Mouse (Mus musculus) frontal cortex, adult (tissue): ENCODE data around the gene Olfr424.

Source experiments
- ATAC-seq: cut with Nextera tagmentation; 2 replicates; pipeline ENCODE4 v1.9.2; 2017; ENCODE audit warnings: mild to moderate bottlenecking, moderate library complexity, mixed read lengths; ENCODE audit not compliant: low TSS enrichment

The Olfr424 gene

GRCm38 (mm10) chr1:174131217-174131616, at the start of gene Olfr424:
Gene Olfr424 (plus strand): TSS chr1:174131517.
- ATAC-seq = no peak

GRCm38 (mm10) chr1:174084031-174084430, 47.3 kb upstream of the Olfr424 start, which contains the start of gene Olfr429:
Gene Olfr429 (plus strand): TSS chr1:174084331.
- ATAC-seq = no peak

DNA sequence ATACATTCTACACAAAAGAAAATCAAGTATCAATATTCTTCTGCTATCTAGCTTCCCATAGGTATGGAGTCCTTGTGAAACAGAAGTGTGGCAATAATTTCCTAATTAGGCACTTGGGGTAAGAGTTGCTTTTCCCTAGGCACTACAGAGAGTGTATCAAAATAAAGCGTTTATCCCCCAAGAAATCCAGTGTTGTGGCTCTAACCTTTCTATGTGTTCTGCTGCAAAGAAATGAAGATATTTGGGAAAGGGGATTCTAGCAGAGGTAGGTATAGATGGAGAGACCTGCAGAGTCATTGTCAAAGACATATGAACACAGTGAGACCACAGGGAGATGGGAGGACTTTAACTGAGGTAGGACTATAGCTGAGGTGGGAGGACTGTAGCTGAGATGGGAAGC, 34.7 kb upstream of the Olfr424 start, which contains the start of gene Olfr427:
Gene Olfr427, plus strand, starts transcription at position 301 of the 400 bp plus-strand sequence.
- no peak for ATAC-seq

DNA sequence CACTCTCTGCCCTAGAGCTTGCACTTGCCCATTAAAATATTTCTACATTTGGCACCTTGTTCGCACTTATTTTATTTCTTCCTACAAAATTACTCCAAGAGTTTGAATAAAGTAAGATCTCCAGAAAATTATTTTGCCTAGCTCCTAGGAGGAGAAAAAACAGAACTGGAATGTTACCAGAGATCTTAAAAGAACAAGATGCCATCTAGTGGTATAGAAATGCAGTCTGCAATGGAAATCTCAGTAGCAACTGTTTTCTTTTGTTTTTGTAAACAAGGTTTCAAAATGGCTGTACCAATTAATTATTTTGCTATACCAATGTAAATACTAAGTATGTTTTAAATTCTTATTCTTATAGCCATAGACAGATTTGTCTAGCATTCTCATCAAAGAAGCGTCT, 27.6 kb upstream of the Olfr424 start:
- ATAC-seq = peak; percentile 47; the same call in 1 of the 2 replicates

- ATAC-seq = no peak
These were observed 10.3 kb upstream of the Olfr424 start, which contains the start of gene Olfr231 for GRCm38 (mm10) chr1:174121062-174121461. Gene Olfr231 (minus strand): TSS chr1:174121162.

- ATAC-seq = no peak
These were observed 682 bp downstream of the Olfr424 start for GRCm38 (mm10) chr1:174131999-174132398.

DNA sequence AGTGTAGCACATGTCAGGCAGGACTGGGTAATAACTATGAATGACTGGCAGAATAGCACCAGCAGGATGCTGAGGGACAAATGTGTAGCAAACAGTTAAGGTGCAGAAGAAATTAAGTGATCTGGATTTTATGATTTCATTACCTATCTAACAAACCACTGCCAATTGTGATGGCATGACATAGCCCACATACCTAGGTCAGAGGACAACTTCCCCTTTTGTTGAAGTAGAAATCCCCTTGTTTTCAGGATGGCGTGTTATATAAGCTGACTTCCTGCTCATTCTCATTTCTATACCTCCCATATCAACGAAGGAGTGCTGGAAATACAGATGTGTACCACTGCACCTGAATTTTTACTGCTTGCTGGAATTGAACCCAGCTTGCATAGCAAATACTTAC, 10.1 kb downstream of the Olfr424 start:
- ATAC-seq = no peak

- ATAC-seq = no peak
These were observed 15.4 kb downstream of the Olfr424 start for GRCm38 (mm10) chr1:174146696-174147095.

DNA sequence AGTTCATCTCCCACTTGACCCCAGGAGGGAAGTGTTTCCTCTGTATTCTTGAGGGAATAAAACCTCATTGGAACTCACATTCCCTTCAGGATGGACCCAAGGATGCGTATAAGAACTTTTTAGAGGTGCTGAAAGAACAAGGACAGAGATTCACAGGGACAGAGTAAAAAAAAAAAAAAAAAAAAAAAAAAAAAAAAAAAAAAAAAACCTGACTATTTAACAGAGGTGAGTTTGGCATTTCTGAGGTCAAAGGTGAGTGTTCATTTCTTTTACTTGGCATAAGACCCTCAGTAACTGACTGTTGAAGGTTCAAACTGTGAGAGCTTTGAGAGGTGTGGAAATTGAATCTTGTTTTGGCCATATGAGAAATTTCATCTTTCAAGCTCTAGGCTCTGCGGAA, 18.0 kb downstream of the Olfr424 start:
- no peak for ATAC-seq

- ATAC-seq = no peak
These were observed 24.0 kb downstream of the Olfr424 start, which contains the start of gene Olfr420 for GRCm38 (mm10) chr1:174155333-174155732. Gene Olfr420 (plus strand): TSS chr1:174155633.

GRCm38 (mm10) chr1:174157622-174158021, 26.3 kb downstream of the Olfr424 start:
- ATAC-seq = no peak

DNA sequence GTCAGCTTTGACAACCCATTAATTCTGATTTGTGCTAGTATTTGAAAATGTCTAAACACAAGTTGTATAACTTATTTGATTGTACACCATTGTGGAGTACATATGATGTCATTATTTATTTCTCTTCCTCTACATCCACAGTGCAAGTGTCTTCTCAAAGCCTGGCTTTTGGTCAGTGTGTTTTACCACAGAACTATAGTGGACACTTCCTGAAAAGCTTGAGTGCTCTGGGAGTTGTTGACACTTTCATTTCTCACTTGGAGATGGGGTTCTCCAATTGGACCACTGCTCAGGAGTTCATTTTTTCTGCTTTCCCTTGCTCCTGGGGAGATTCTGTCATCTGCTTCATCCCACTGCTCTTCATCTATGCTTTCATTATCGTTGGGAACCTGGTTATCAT, 27.2 kb downstream of the Olfr424 start:
- no peak for ATAC-seq

GRCm38 (mm10) chr1:174159095-174159494, 27.8 kb downstream of the Olfr424 start:
- no peak for ATAC-seq

DNA sequence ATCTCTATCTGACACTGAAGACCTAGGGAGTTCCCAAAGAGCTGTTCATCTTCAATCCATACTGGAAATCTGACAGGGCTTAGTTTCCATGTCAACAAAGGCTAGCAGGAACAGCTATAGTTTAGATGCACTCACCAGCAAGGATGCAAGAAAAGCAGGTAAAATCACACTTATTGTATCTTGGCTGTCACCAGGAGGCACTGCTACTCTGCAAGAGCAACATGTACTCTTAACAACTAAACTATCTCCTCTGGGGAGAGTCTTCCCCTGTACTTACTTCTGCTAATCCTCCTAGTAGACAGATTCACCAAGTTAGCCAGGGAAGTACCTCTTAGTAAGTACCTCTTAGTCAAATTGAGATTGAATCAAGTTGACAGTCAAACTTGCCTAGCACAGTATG, 37.7 kb downstream of the Olfr424 start:
- ATAC-seq = no peak

DNA sequence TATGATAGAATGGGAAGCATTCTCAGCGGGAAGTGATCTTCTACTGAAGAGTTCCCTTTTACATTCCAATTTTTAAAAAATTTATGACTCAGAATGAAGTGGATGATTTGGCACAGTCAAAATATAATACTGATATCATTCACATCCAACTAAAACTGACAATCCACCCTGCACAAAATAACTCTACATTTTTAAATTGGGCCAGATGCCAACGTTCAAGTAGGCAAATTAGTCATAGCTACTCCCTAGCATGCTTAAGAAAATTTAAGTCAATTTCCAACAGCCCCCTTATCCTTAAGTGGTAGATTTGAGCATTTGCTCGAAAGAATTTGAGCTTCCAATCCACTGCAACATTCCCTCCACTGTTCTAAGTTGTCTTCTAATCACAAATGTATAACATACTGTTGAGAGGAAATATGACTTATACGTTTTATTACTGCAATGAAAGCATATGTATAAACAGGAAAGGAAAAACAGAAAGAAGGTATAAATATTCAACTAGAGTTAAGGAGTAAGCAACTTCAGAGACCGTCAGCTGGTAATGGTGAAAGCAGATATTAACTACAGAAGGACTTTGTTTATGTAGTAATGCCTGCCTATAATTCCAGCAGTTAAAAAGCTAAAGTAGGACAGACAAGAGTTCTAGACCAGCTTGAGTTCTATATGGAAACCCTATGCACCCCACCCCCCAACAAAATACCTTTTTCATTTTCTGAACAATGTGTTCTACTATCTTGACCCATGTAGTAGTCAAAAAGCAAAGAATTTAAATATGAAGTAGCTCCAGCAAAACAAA, 39.6 kb downstream of the Olfr424 start:
- no peak for ATAC-seq

DNA sequence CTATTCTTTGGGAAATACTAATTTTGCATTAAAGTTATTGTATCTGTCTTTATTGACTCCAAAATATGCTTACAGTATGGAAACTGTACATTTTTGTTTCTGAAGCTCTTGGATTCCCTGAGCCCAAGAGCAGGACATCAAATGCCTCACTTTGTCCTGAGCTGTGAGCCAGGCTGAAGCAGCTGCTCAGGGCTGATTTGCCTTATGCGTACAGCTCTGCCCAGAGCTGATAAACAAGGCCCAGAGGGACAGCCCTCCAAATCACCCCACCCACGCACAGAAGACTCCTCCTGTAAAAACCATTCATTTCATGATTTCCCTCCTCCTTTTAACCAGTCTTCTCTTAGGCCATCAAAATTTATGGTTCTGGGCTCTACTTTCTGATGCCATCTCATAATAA, 40.2 kb downstream of the Olfr424 start:
- no peak for ATAC-seq

DNA sequence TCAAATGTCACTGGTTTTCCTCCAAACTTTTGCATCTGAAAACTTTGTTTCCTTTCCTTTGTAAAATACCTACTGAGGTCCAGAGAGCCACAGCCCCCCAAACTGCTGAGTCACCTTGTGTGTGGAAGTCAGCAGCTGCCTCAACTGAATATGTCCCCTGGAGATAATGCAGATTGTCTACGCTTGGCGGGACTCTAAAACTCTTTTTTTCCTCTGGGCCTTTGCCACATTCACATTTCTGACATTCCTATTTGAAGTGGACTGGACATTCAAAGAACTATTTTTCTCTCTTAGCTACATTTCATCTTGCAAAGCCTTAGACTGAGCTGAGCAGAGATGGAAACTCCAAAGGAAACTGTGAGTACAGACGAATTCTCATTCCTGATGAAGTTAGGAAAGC, 41.3 kb downstream of the Olfr424 start, which contains the start of gene Spta1:
Gene Spta1, plus strand, starts transcription at position 172 of the 400 bp plus-strand sequence.
- ATAC-seq = no peak
